Mouse (Mus musculus): ENCODE data around the gene Lair1. TPM values are rescaled to one million over a fixed set of nuclear protein-coding genes. Genes with fewer than 3 reads are reported as not detected.
"Not testable (repeated sequence)": the region's sequence is repeated elsewhere in the genome, so short reads cannot be mapped to it uniquely, and the experiment has no call there.

Lair1 gene
- polyA plus RNA-seq, 1 experiment from 2014 or later: 2.1 TPM

- H3K36me3 ChIP-seq (ENCODE audit: insufficient read depth, low read length): no peaks in the 10 kb centered on the region
- TF ChIP-seq EP300 (IDR thresholded peaks at IDR 0.05) (no peak), CTCF (IDR thresholded peaks at IDR 0.05) (peak; percentile 49)
- H3K4me3 ChIP-seq (ENCODE audit: low read depth, low read length): no peak overlapping the region
- no peaks in the 10 kb centered on the region for H3K9me3 ChIP-seq (ENCODE audit: low read length)
- H3K4me1 ChIP-seq (ENCODE audit: insufficient read depth, low read depth, low read length): no peaks in the 10 kb centered on the region
- no peak for ATAC-seq
- H3K27me3 ChIP-seq (replicated peaks; ENCODE audit: insufficient read depth, low read length): no peaks in the 10 kb centered on the region
- peak; percentile 11 for DNase-seq (ENCODE audit: low spot score)
- 18% methylated on average over 3 of the region's 3 CpGs for WGBS
- H3K4me2 ChIP-seq (replicated peaks; ENCODE audit: low read depth, low read length): no peak overlapping the region
- H3K27ac ChIP-seq (ENCODE audit: low read length): no peak overlapping the region
- no peak overlapping the region for H3K9ac ChIP-seq (replicated peaks; ENCODE audit: low read depth)
Measured at GRCm38 (mm10) chr7:4026794-4027421, 36.1 kb downstream of the Lair1 start.

DNA sequence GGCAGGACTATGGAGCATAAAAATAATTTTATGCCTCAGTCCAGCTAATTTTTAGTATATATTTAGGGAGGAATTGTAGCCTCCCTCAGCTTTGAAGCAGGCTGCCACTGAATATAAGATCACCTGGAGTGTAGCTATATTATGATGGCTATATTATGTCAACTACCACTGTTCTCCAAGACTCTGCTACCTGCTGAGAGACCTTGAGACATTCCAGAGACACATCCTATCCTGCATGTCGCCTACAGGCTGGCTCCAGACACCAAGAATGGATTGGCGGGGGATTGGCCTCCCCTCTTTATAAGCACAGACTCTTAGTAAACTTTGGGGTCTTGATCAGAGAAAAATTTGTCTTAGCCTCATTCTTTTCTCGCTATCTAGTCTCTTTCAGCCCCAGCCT lies 58.4 kb downstream of the Lair1 start:
- H3K27me3 ChIP-seq (replicated peaks; ENCODE audit: insufficient read depth, low read length); H3K36me3 ChIP-seq (ENCODE audit: insufficient read depth, low read length); H3K9ac ChIP-seq (replicated peaks; ENCODE audit: low read depth); H3K9me3 ChIP-seq (ENCODE audit: low read length); H3K4me1 ChIP-seq (ENCODE audit: insufficient read depth, low read depth, low read length); ATAC-seq; H3K4me2 ChIP-seq (replicated peaks; ENCODE audit: low read depth, low read length); DNase-seq (ENCODE audit: low spot score); H3K4me3 ChIP-seq (ENCODE audit: low read depth, low read length); H3K27ac ChIP-seq (ENCODE audit: low read length): not testable (repeated sequence)
- WGBS: 53% methylated on average over 3 of the region's 3 CpGs

- not testable (repeated sequence) for H3K4me2 ChIP-seq (replicated peaks; ENCODE audit: low read depth, low read length); H3K9me3 ChIP-seq (ENCODE audit: low read length); DNase-seq (ENCODE audit: low spot score); H3K9ac ChIP-seq (replicated peaks; ENCODE audit: low read depth); H3K27me3 ChIP-seq (replicated peaks; ENCODE audit: insufficient read depth, low read length); H3K4me3 ChIP-seq (ENCODE audit: low read depth, low read length); H3K36me3 ChIP-seq (ENCODE audit: insufficient read depth, low read length); H3K4me1 ChIP-seq (ENCODE audit: insufficient read depth, low read depth, low read length); ATAC-seq; H3K27ac ChIP-seq (ENCODE audit: low read length)
- WGBS: 73% methylated on average over 4 of the region's 4 CpGs
Measured at GRCm38 (mm10) chr7:4003996-4004395, 59.0 kb downstream of the Lair1 start.

- 78% methylated on average over 2 of the region's 2 CpGs for WGBS
- no peaks in the 10 kb centered on the region for H3K36me3 ChIP-seq (ENCODE audit: insufficient read depth, low read length)
- H3K9ac ChIP-seq (replicated peaks; ENCODE audit: low read depth): no peak overlapping the region
- TF ChIP-seq CTCF (IDR thresholded peaks at IDR 0.05): no peak
- no peak for TF ChIP-seq EP300 (IDR thresholded peaks at IDR 0.05)
- ATAC-seq: no peak
- H3K27me3 ChIP-seq (replicated peaks; ENCODE audit: insufficient read depth, low read length): no peaks in the 10 kb centered on the region
- no peak for DNase-seq (ENCODE audit: low spot score)
- no peaks in the 10 kb centered on the region for H3K9me3 ChIP-seq (ENCODE audit: low read length)
- no peak overlapping the region for H3K4me3 ChIP-seq (ENCODE audit: low read depth, low read length)
- H3K27ac ChIP-seq (ENCODE audit: low read length): no peak overlapping the region
- no peak overlapping the region for H3K4me2 ChIP-seq (replicated peaks; ENCODE audit: low read depth, low read length)
- no peaks in the 10 kb centered on the region for H3K4me1 ChIP-seq (ENCODE audit: insufficient read depth, low read depth, low read length)
Measured at GRCm38 (mm10) chr7:3962017-3962416, 101.0 kb downstream of the Lair1 start.

DNA sequence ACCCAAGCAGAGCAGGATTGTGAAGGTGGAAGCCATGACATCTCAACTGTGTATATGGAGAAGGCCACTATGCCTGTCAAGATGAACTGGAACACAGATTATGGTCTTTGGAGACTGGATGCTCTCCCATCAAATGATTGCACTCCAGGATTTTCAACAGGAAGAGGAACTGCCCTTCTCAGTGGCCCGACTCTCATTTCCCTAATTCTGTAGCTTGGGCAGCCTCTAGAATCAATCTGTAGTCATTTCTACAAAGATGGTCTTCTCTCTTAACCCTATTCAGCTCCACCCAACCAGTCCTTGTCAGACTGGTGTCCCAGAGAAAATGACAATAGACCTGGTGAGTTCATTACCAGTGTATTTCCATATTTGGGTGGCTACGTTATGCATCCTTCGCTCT lies 105.6 kb downstream of the Lair1 start:
- TF ChIP-seq CTCF (IDR thresholded peaks at IDR 0.05): no peak
- ATAC-seq (no peak), DNase-seq (ENCODE audit: low spot score) (peak; percentile 9)
- Histone ChIP-seq H3K36me3 (ENCODE audit: insufficient read depth, low read length) (no peaks in the 10 kb centered on the region), H3K27ac (ENCODE audit: low read length) (no peak overlapping the region), H3K27me3 (replicated peaks; ENCODE audit: insufficient read depth, low read length) (no peaks in the 10 kb centered on the region), H3K9ac (replicated peaks; ENCODE audit: low read depth) (no peak overlapping the region), H3K4me3 (ENCODE audit: low read depth, low read length) (no peak overlapping the region), H3K9me3 (ENCODE audit: low read length) (no peaks in the 10 kb centered on the region), H3K4me2 (replicated peaks; ENCODE audit: low read depth, low read length) (no peak overlapping the region), H3K4me1 (ENCODE audit: insufficient read depth, low read depth, low read length) (no peaks in the 10 kb centered on the region)
- 87% methylated on average over 3 of the region's 3 CpGs for WGBS

Other genes starting within 250 kb of the Lair1 start
- gene Gm15448, start 237.5 kb downstream of the Lair1 start, polyA plus RNA-seq (2015; fragmentation: Nextera tagmentation; extraction: Ambion mirVana): 0.25 and 0.41 TPM in 2 replicates
- gene Pira2, start 218.2 kb downstream of the Lair1 start, polyA plus RNA-seq (2015; fragmentation: Nextera tagmentation; extraction: Ambion mirVana): 2.2 and 2.4 TPM in 2 replicates
- gene Gm14548, start 165.1 kb downstream of the Lair1 start, polyA plus RNA-seq (2015; fragmentation: Nextera tagmentation; extraction: Ambion mirVana): 1.3 and 1.6 TPM in 2 replicates
- gene Lilra6, start 147.7 kb downstream of the Lair1 start, polyA plus RNA-seq (2015; fragmentation: Nextera tagmentation; extraction: Ambion mirVana): 1.2 and 1.6 TPM in 2 replicates
- gene Ttyh1, start 56.2 kb upstream of the Lair1 start, polyA plus RNA-seq (2015; fragmentation: Nextera tagmentation; extraction: Ambion mirVana): 1.1 and 1.2 TPM in 2 replicates
- gene Leng8, start 73.8 kb upstream of the Lair1 start, polyA plus RNA-seq (2015; fragmentation: Nextera tagmentation; extraction: Ambion mirVana): 28.0 and 29.6 TPM in 2 replicates
- 7.6 and 7.7 TPM in 2 replicates for gene Leng9, start 87.2 kb upstream of the Lair1 start, polyA plus RNA-seq (2015; fragmentation: Nextera tagmentation; extraction: Ambion mirVana)
- 46.7 and 51.1 TPM in 2 replicates for gene Cdc42ep5, start 101.7 kb upstream of the Lair1 start, polyA plus RNA-seq (2015; fragmentation: Nextera tagmentation; extraction: Ambion mirVana)
- gene Lilra5, start 174.6 kb upstream of the Lair1 start, polyA plus RNA-seq (2015; fragmentation: Nextera tagmentation; extraction: Ambion mirVana): 1.1 and 1.5 TPM in 2 replicates